Mouse (Mus musculus) liver, embryonic 16.5 days (tissue): Measurements from ENCODE around the gene Usp3. TPM values are rescaled to one million over a fixed set of nuclear protein-coding genes. Genes with fewer than 3 reads are reported as not detected.

Source experiments
- ATAC-seq: fragments of 200-750 bp; cut with Nextera tagmentation; 2 replicates; pipeline ENCODE4 v1.8.0; 2017; ENCODE audit warnings: low read depth, mild to moderate bottlenecking, moderate number of reproducible peaks, moderate library complexity
- H3K27ac ChIP-seq: fragments of 300-500 bp; sonication (generic); 2 replicates; pipeline ENCODE4 v1.5.1; 2014; ENCODE audit warnings: mild to moderate bottlenecking, low read length
- H3K27me3 ChIP-seq: fragments of 300-500 bp; sonication (generic); 2 replicates; pipeline ENCODE4 v1.6.1; 2014; ENCODE audit warnings: low read depth, low read length, mixed read lengths; ENCODE audit not compliant: control insufficient read depth, insufficient read depth
- H3K36me3 ChIP-seq: fragments of 300-500 bp; sonication (generic); 2 replicates; pipeline ENCODE4 v1.6.1; 2014; ENCODE audit warnings: mild to moderate bottlenecking; ENCODE audit not compliant: control insufficient read depth, insufficient read depth
- H3K4me1 ChIP-seq: fragments of 300-500 bp; sonication (generic); 2 replicates; pipeline ENCODE4 v1.6.1; 2014; ENCODE audit warnings: low read depth, low read length, mixed read lengths; ENCODE audit not compliant: control insufficient read depth
- H3K4me2 ChIP-seq: fragments of 300-500 bp; sonication (generic); 2 replicates; pipeline ENCODE4 v1.6.1; 2014; ENCODE audit warnings: low read depth, low read length, mixed read lengths
- H3K4me3 ChIP-seq: fragments of 300-500 bp; sonication (generic); 2 replicates; pipeline ENCODE4 v1.5.1; 2014; ENCODE audit warnings: low read depth, mild to moderate bottlenecking, low read length
- H3K9ac ChIP-seq: fragments of 300-500 bp; sonication (generic); 2 replicates; pipeline ENCODE4 v1.6.1; 2014; ENCODE audit warnings: low read depth, low read length
- H3K9me3 ChIP-seq: fragments of 300-500 bp; sonication (generic); replicated peaks from 2 replicates; pipeline ENCODE4 v1.6.1; 2016; ENCODE audit warnings: low read length; ENCODE audit not compliant: control insufficient read depth
- WGBS: fragments of 180-500 bp; shearing (Covaris S2); extraction: QIAGEN DNeasy Blood & Tissue Kit; methylation state at CpG from one replicate; pipeline ENCODE4 v1.1.7; 2014; ENCODE audit not compliant: insufficient replicate concordance; 5-methylcytosine and 5-hydroxymethylcytosine counted together
- polyA plus RNA-seq: library from polyadenylated mRNA; unstranded; fragments of >200 nt; fragmentation: Nextera tagmentation; extraction: Ambion mirVana; gene quantifications from 2 replicates; pipeline ENCODE4 v1.2.1, GENCODE M21; 2015

Gene Usp3
- polyA plus RNA-seq, 1 experiment from 2014 or later = 11.9 TPM

GRCm38 (mm10) chr9:66511580-66512350 lies 81.2 kb downstream of the Usp3 start:
- ATAC-seq = peak; percentile 83
- no peaks in the 10 kb centered on the region for H3K27me3 ChIP-seq
- H3K4me2 ChIP-seq = peak overlapping the region; percentile 87
- H3K9ac ChIP-seq = peak overlapping the region; percentile 76
- peaks cover 44% of the 10 kb centered on the region for H3K4me1 ChIP-seq
- under 1% methylated on average over 78 of the region's 78 CpGs for WGBS
- no peaks in the 10 kb centered on the region for H3K9me3 ChIP-seq
- peak overlapping the region; percentile 91 for H3K27ac ChIP-seq
- H3K4me3 ChIP-seq = peak overlapping the region; percentile 67
- peaks cover 38% of the 10 kb centered on the region for H3K36me3 ChIP-seq

GRCm38 (mm10) chr9:66510944-66511343 lies 82.0 kb downstream of the Usp3 start:
- WGBS = 0% methylated on average over 2 of the region's 2 CpGs
- H3K9me3 ChIP-seq = no peaks in the 10 kb centered on the region
- peak overlapping the region; percentile 76 for H3K9ac ChIP-seq
- H3K36me3 ChIP-seq = peaks cover 33% of the 10 kb centered on the region
- peak overlapping the region; percentile 87 for H3K4me2 ChIP-seq
- peak overlapping the region; percentile 91 for H3K27ac ChIP-seq
- H3K4me3 ChIP-seq = peak overlapping the region; percentile 67
- H3K27me3 ChIP-seq = no peaks in the 10 kb centered on the region
- no peak for ATAC-seq
- H3K4me1 ChIP-seq = peaks cover 52% of the 10 kb centered on the region

GRCm38 (mm10) chr9:66510351-66510841 lies 82.5 kb downstream of the Usp3 start:
- Histone ChIP-seq H3K9me3 (no peaks in the 10 kb centered on the region), H3K36me3 (peaks cover 30% of the 10 kb centered on the region), H3K27ac (no peak overlapping the region; the same call in 1 of the 2 replicates), H3K4me2 (peak overlapping the region; percentile 87), H3K9ac (peak overlapping the region; percentile 11; the same call in 1 of the 2 replicates), H3K27me3 (no peaks in the 10 kb centered on the region), H3K4me3 (peak overlapping the region; percentile 67), H3K4me1 (peaks cover 54% of the 10 kb centered on the region)
- ATAC-seq = no peak
- 85% methylated on average over 7 of the region's 7 CpGs for WGBS

- Histone ChIP-seq H3K9me3 (no peaks in the 10 kb centered on the region), H3K4me1 (peaks cover 67% of the 10 kb centered on the region), H3K4me3 (no peak overlapping the region), H3K9ac (no peak overlapping the region), H3K4me2 (no peak overlapping the region), H3K27ac (no peak overlapping the region), H3K27me3 (no peaks in the 10 kb centered on the region), H3K36me3 (peaks cover 39% of the 10 kb centered on the region)
- WGBS = 78% methylated on average over 4 of the region's 4 CpGs
- ATAC-seq = no peak
These were observed 84.0 kb downstream of the Usp3 start for GRCm38 (mm10) chr9:66508890-66509399.

GRCm38 (mm10) chr9:66507684-66508083 lies 85.3 kb downstream of the Usp3 start:
- Histone ChIP-seq H3K27ac (no peak overlapping the region), H3K4me3 (no peak overlapping the region), H3K9ac (no peak overlapping the region), H3K4me1 (peaks cover 61% of the 10 kb centered on the region), H3K9me3 (no peaks in the 10 kb centered on the region), H3K27me3 (no peaks in the 10 kb centered on the region), H3K36me3 (peaks cover 39% of the 10 kb centered on the region), H3K4me2 (no peak overlapping the region)
- no peak for ATAC-seq
- WGBS = 85% methylated on average over 3 of the region's 3 CpGs

- ATAC-seq = no peak
- Histone ChIP-seq H3K9ac (peak overlapping the region; percentile 30; the same call in 1 of the 2 replicates), H3K36me3 (peaks cover 50% of the 10 kb centered on the region), H3K4me2 (peak overlapping the region; percentile 59; the same call in 1 of the 2 replicates), H3K4me1 (peaks cover 50% of the 10 kb centered on the region), H3K4me3 (no peak overlapping the region), H3K27ac (peak overlapping the region; percentile 94), H3K27me3 (no peaks in the 10 kb centered on the region), H3K9me3 (no peaks in the 10 kb centered on the region)
These were observed 86.5 kb downstream of the Usp3 start for GRCm38 (mm10) chr9:66506424-66506823.

GRCm38 (mm10) chr9:66506011-66506410 lies 86.9 kb downstream of the Usp3 start:
- no peak for ATAC-seq
- H3K9ac ChIP-seq = peak overlapping the region; percentile 30
- peak overlapping the region; percentile 59 for H3K4me2 ChIP-seq
- WGBS = 58% methylated on average over 4 of the region's 4 CpGs
- H3K4me1 ChIP-seq = peaks cover 48% of the 10 kb centered on the region
- no peaks in the 10 kb centered on the region for H3K27me3 ChIP-seq
- H3K4me3 ChIP-seq = peak overlapping the region; percentile 12
- peaks cover 54% of the 10 kb centered on the region for H3K36me3 ChIP-seq
- H3K9me3 ChIP-seq = no peaks in the 10 kb centered on the region
- peak overlapping the region; percentile 94 for H3K27ac ChIP-seq

GRCm38 (mm10) chr9:66505141-66505917 lies 87.6 kb downstream of the Usp3 start:
- peaks cover 57% of the 10 kb centered on the region for H3K36me3 ChIP-seq
- peak overlapping the region; percentile 36 for H3K9ac ChIP-seq
- H3K27me3 ChIP-seq = no peaks in the 10 kb centered on the region
- H3K9me3 ChIP-seq = no peaks in the 10 kb centered on the region
- peak; percentile 96 for ATAC-seq
- H3K4me3 ChIP-seq = peak overlapping the region; percentile 20
- H3K4me1 ChIP-seq = peaks cover 41% of the 10 kb centered on the region
- H3K4me2 ChIP-seq = peak overlapping the region; percentile 59
- WGBS = 36% methylated on average over 9 of the region's 9 CpGs
- H3K27ac ChIP-seq = peak overlapping the region; percentile 94
